Mouse (Mus musculus) MEL (cell line): ENCODE data around the gene Ncam2. TPM values are rescaled to one million over a fixed set of nuclear protein-coding genes. Genes with fewer than 3 reads are reported as not detected.

Experiments
- DNase-seq: peaks from one replicate; pipeline ENCODE4 v3.0.0; 2011; ENCODE audit warnings: low read depth, low spot score
- H3K27ac ChIP-seq: 2 replicates; pipeline ENCODE4 v1.5.1; 2012; ENCODE audit warnings: low read depth, mild to moderate bottlenecking, control low read depth, low read length, moderate library complexity; ENCODE audit not compliant: control insufficient read depth
- H3K27me3 ChIP-seq, 2 experiments: fragments of 150-350 bp in 1 of 2; sonication (generic) in 1 of 2; 2 replicates each; pipeline ENCODE4 v1.6.1; 2012; ENCODE audit warnings: low read length in 2 of 2, mild to moderate bottlenecking in 2 of 2, improper control_type of control experiment in 1 of 2, moderate library complexity in 1 of 2; ENCODE audit not compliant: insufficient read depth in 2 of 2, control insufficient read depth in 1 of 2
- H3K36me3 ChIP-seq, 2 experiments: 2 replicates each; pipeline ENCODE4 v1.6.1; 2012 to 2014; ENCODE audit warnings: low read length in 2 of 2, improper control_type of control experiment in 1 of 2, inconsistent platforms in 1 of 2, mild to moderate bottlenecking in 1 of 2; ENCODE audit not compliant: insufficient read depth in 2 of 2, control insufficient read depth in 1 of 2
- H3K4me1 ChIP-seq, 2 experiments: fragments of 150-350 bp in 1 of 2; sonication (generic) in 1 of 2; 2 replicates each; pipeline ENCODE4 v1.6.1; 2012; ENCODE audit warnings: low read length in 2 of 2, improper control_type of control experiment in 1 of 2, mild to moderate bottlenecking in 1 of 2; ENCODE audit not compliant: insufficient read depth in 2 of 2, control insufficient read depth in 1 of 2
- H3K4me3 ChIP-seq, 2 experiments: fragments of 150-350 bp in 1 of 2; sonication (generic) in 1 of 2; 2 replicates each; pipeline ENCODE4 v1.5.1; 2012; ENCODE audit warnings: low read depth in 2 of 2, low read length in 2 of 2, mild to moderate bottlenecking in 2 of 2, moderate library complexity in 2 of 2, control low read depth in 1 of 2, improper control_type of control experiment in 1 of 2; ENCODE audit not compliant: control insufficient read depth in 1 of 2, insufficient read depth in 1 of 2
- H3K79me2 ChIP-seq: 2 replicates; pipeline ENCODE4 v1.6.1; 2012; ENCODE audit warnings: mild to moderate bottlenecking, low read length, moderate library complexity; ENCODE audit not compliant: control insufficient read depth, poor library complexity, insufficient read depth
- H3K9ac ChIP-seq: 2 replicates; pipeline ENCODE4 v1.6.1; 2012; ENCODE audit warnings: low read depth, mild to moderate bottlenecking, control low read depth, low read length, moderate library complexity; ENCODE audit not compliant: control insufficient read depth, poor library complexity, severe bottlenecking
- H3K9me3 ChIP-seq: fragments of 150-350 bp; sonication (generic); replicated peaks from 2 replicates; pipeline ENCODE4 v1.6.1; 2012; ENCODE audit warnings: mild to moderate bottlenecking, low read length, improper control_type of control experiment, moderate library complexity; ENCODE audit not compliant: insufficient read depth
- CHD1 ChIP-seq: IDR thresholded peaks from 2 replicates; pipeline ENCODE4 v1.6.1; 2012; ENCODE audit warnings: low read depth, mild to moderate bottlenecking, inconsistent platforms, low read length, improper control_type of control experiment
- CHD2 ChIP-seq: IDR thresholded peaks from 2 replicates; pipeline ENCODE4 v1.6.1; 2011; ENCODE audit warnings: low read length, improper control_type of control experiment
- CTCF ChIP-seq, 3 experiments: IDR thresholded peaks in 2 of 3; conservative IDR thresholded peaks in 1 of 3; 2 replicates each; pipeline ENCODE4 v1.5.1; 2011 to 2012; ENCODE audit warnings: low read length in 3 of 3, low read depth in 2 of 3, mild to moderate bottlenecking in 2 of 3, improper control_type of control experiment in 1 of 3, inconsistent platforms in 1 of 3, mixed read lengths in 1 of 3, moderate library complexity in 1 of 3; ENCODE audit not compliant: control insufficient read depth in 1 of 3, insufficient read depth in 1 of 3, poor library complexity in 1 of 3, severe bottlenecking in 1 of 3
- EP300 ChIP-seq, 2 experiments: IDR thresholded peaks; 2 replicates each; pipeline ENCODE4 v1.6.1; 2011; ENCODE audit warnings: improper control_type of control experiment in 2 of 2, low read length in 2 of 2, low read depth in 1 of 2, mild to moderate bottlenecking in 1 of 2
- HCFC1 ChIP-seq: IDR thresholded peaks from 2 replicates; pipeline ENCODE4 v1.6.1; 2012; ENCODE audit warnings: low read depth, mild to moderate bottlenecking, inconsistent platforms, low read length, improper control_type of control experiment, moderate library complexity
- MEF2A ChIP-seq: IDR thresholded peaks from 2 replicates; pipeline ENCODE4 v1.6.1; 2014; ENCODE audit warnings: low read depth, mild to moderate bottlenecking, inconsistent platforms, low read length, improper control_type of control experiment; ENCODE audit not compliant: poor library complexity, insufficient replicate concordance, severe bottlenecking; ENCODE audit errors: extremely low read depth
- MYB ChIP-seq: IDR thresholded peaks from 2 replicates; pipeline ENCODE4 v1.6.1; 2011; ENCODE audit warnings: mild to moderate bottlenecking, low read depth, low read length, improper control_type of control experiment
- MYC ChIP-seq: IDR thresholded peaks from 2 replicates; pipeline ENCODE4 v1.6.1; 2011; ENCODE audit warnings: low read depth, mild to moderate bottlenecking, low read length, improper control_type of control experiment, moderate library complexity
- NELFE ChIP-seq: IDR thresholded peaks from 2 replicates; pipeline ENCODE4 v1.6.1; 2011; ENCODE audit warnings: low read depth, low read length, improper control_type of control experiment
- POLR2AphosphoS2 ChIP-seq: IDR thresholded peaks from 2 replicates; pipeline ENCODE4 v1.6.1; 2011; ENCODE audit warnings: low read length, improper control_type of control experiment
- POLR2AphosphoS5 ChIP-seq: IDR thresholded peaks from 2 replicates; pipeline ENCODE4 v1.6.1; 2012; ENCODE audit warnings: low read depth, borderline replicate concordance, mild to moderate bottlenecking, inconsistent platforms, low read length, moderate library complexity, mixed read lengths
- RAD21 ChIP-seq: IDR thresholded peaks from 2 replicates; pipeline ENCODE4 v1.6.1; 2011; ENCODE audit warnings: mild to moderate bottlenecking, low read depth, low read length, improper control_type of control experiment
- RCOR1 ChIP-seq: IDR thresholded peaks from 2 replicates; pipeline ENCODE4 v1.6.1; 2012; ENCODE audit warnings: low read depth, mild to moderate bottlenecking, inconsistent platforms, low read length, improper control_type of control experiment
- SIN3A ChIP-seq: IDR thresholded peaks from 2 replicates; pipeline ENCODE4 v1.6.1; 2012; ENCODE audit warnings: low read length, improper control_type of control experiment, inconsistent platforms
- SMC3 ChIP-seq: IDR thresholded peaks from 2 replicates; pipeline ENCODE4 v1.6.1; 2011; ENCODE audit warnings: low read depth, low read length, improper control_type of control experiment
- TAL1 ChIP-seq: IDR thresholded peaks from 2 replicates; pipeline ENCODE4 v1.6.1; 2012; ENCODE audit warnings: mild to moderate bottlenecking, inconsistent platforms, low read length, moderate library complexity, mixed read lengths
- ZC3H11A ChIP-seq: IDR thresholded peaks from 2 replicates; pipeline ENCODE4 v1.6.1; 2012; ENCODE audit warnings: low read depth, mild to moderate bottlenecking, inconsistent platforms, low read length, improper control_type of control experiment
- ZKSCAN1 ChIP-seq: IDR thresholded peaks from 2 replicates; pipeline ENCODE4 v1.6.1; 2012; ENCODE audit warnings: low read depth, mild to moderate bottlenecking, inconsistent platforms, low read length, improper control_type of control experiment, moderate library complexity
- polyA plus RNA-seq, 2 experiments: library from polyadenylated mRNA; stranded (reverse) in 1 of 2; unstranded in 1 of 2; fragments of >175 nt in 1 of 2; fragments of >200 nt in 1 of 2; gene quantifications; 2 replicates each; pipeline versions ENCODE4 v1.2.1 to v1.2.4; 2012; ENCODE audit warnings: low replicate concordance in 2 of 2, low read depth in 1 of 2; ENCODE audit not compliant: insufficient read length in 2 of 2, insufficient read depth in 1 of 2, missing spikeins in 1 of 2
- total RNA-seq: library from RNA; depleted of rRNA; stranded (reverse); fragments of 300-350 nt; gene quantifications from 2 replicates; pipeline ENCODE4 v1.2.3, GENCODE M21; 2012

The Ncam2 gene
- total and polyA plus RNA-seq, 3 experiments = not detected

- Histone ChIP-seq H3K4me1 (no peaks in the 10 kb centered on the region), H3K9ac (no peak overlapping the region), H3K4me3 (no peak overlapping the region), H3K27ac (no peak overlapping the region), H3K79me2 (no peaks in the 10 kb centered on the region), H3K36me3 (no peaks in the 10 kb centered on the region), H3K27me3 (no peaks in the 10 kb centered on the region), H3K9me3 (no peaks in the 10 kb centered on the region)
- TF ChIP-seq POLR2AphosphoS5 (no peak), EP300 (IDR thresholded peaks at IDR 0.05; ENCODE audit: low read depth in 1 of 2, low read length in 2 of 2) (no peak), MEF2A (no peak), RAD21 (no peak), TAL1 (no peak), CTCF (IDR thresholded peaks at IDR 0.05 in 2 of 3, conservative IDR thresholded peaks at IDR 0.05 in 1 of 3; ENCODE audit: control insufficient read depth in 1 of 3, insufficient read depth in 1 of 3, low read depth in 2 of 3, low read length in 3 of 3, poor library complexity in 1 of 3, severe bottlenecking in 1 of 3) (no peak), HCFC1 (no peak), ZC3H11A (no peak), POLR2AphosphoS2 (no peak), CHD1 (no peak), RCOR1 (no peak), NELFE (no peak), SMC3 (no peak)
- DNase-seq = no peak
Observed at GRCm38 (mm10) chr16:81496111-81496510, 295.6 kb downstream of the Ncam2 start.

GRCm38 (mm10) chr16:81502578-81502977 is 302.1 kb downstream of the Ncam2 start:
- Histone ChIP-seq H3K79me2 (no peaks in the 10 kb centered on the region), H3K4me1 (no peaks in the 10 kb centered on the region), H3K9me3 (no peaks in the 10 kb centered on the region), H3K9ac (no peak overlapping the region), H3K4me3 (no peak overlapping the region), H3K36me3 (no peaks in the 10 kb centered on the region), H3K27me3 (no peaks in the 10 kb centered on the region), H3K27ac (no peak overlapping the region)
- DNase-seq = no peak
- TF ChIP-seq ZKSCAN1 (no peak), SIN3A (no peak), MYC (no peak), CHD2 (no peak), MYB (no peak)
